In the genomic region with DNA sequence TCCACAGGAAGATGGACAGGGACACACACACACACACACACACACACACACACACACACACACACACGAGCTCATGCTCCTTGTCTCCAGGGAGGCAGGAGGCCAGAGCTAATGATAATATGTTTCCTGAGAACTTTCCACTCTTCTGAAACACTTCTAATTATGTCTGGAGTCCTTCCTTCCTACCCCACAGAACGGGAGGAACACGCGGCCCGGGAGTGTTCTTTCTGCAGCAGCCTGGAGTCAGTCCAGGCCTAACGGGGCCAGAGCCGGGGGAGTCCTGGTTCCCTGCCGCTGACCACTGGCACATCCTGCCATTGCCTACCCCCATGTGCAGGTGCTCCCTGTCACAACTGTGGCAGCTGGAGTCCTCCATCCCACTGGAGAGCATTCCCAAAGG, we compare ENCODE assay signal across 10 mouse cellular contexts.
DNase-seq lines count a peak whose midpoint lies in the region; ATAC-seq and TF ChIP-seq lines count a peak whose summit lies in the region.
"Had no signal": no experiment of that assay in that cellular context is flagged by ENCODE, and none has a peak within 500 bp of the region (broad histone marks: within the 10 kb centered on the region; RNA-seq: fewer than 3 reads in every experiment).

No protein-coding gene starts in this region.

- H3K27ac ChIP-seq in gastrocnemius, adult 2 months = no peak overlapping the region
- no peak overlapping the region for H3K27ac ChIP-seq in forebrain, embryonic 14.5 days (ENCODE audit: low read depth, low read length)
- no peak overlapping the region for H3K27ac ChIP-seq in midbrain, embryonic 16.5 days (ENCODE audit: low read length)

- intact Hi-C loops in gastrocnemius, adult 2 months (cut with DNase I) = no loop called here

- H3K9me3 ChIP-seq in forebrain, embryonic 14.5 days (replicated peaks; ENCODE audit: control insufficient read depth, low read length) = no peaks in the 10 kb centered on the region
- 0 out of 2 replicates have a peak, but pooled peaks cover 4% of the 10 kb centered on the region for H3K9me3 ChIP-seq in midbrain, embryonic 16.5 days (replicated peaks; ENCODE audit: control insufficient read depth, low read length, poor library complexity, severe bottlenecking)

- H3K4me1 ChIP-seq in forebrain, embryonic 14.5 days (ENCODE audit: control insufficient read depth, insufficient read depth, low read length) = no peaks in the 10 kb centered on the region
- H3K4me1 ChIP-seq in midbrain, embryonic 16.5 days (ENCODE audit: control insufficient read depth, insufficient read depth, low read length) = peaks cover 4% of the 10 kb centered on the region; the same call in 1 of the 2 replicates

- no peak overlapping the region for H3K4me3 ChIP-seq in gastrocnemius, adult 2 months
- no peak overlapping the region for H3K4me3 ChIP-seq in forebrain, embryonic 14.5 days (ENCODE audit: low read depth, low read length)
- H3K4me3 ChIP-seq in midbrain, embryonic 16.5 days (ENCODE audit: low read depth, low read length) = no peak overlapping the region

- no peaks in the 10 kb centered on the region for H3K27me3 ChIP-seq in forebrain, embryonic 14.5 days (replicated peaks; ENCODE audit: control insufficient read depth, insufficient read depth, low read length)
- H3K27me3 ChIP-seq in midbrain, embryonic 16.5 days (ENCODE audit: control insufficient read depth, insufficient read depth, low read depth, low read length) = no peaks in the 10 kb centered on the region

- no peak overlapping the region for H3K9ac ChIP-seq in forebrain, embryonic 14.5 days (ENCODE audit: low read length)
- no peak overlapping the region for H3K9ac ChIP-seq in midbrain, embryonic 16.5 days (ENCODE audit: low read depth, low read length)

- ATAC-seq in forebrain, embryonic 14.5 days = no peak
- no peak for ATAC-seq in midbrain, embryonic 16.5 days

- WGBS in forebrain, embryonic 14.5 days = 62% methylated on average over 8 of the region's 8 CpGs
- WGBS in midbrain, embryonic 16.5 days = 59% methylated on average over 8 of the region's 8 CpGs

- no peak for TF ChIP-seq CTCF in gastrocnemius, adult 2 months (IDR thresholded peaks at IDR 0.05)

- no peaks in the 10 kb centered on the region for H3K36me3 ChIP-seq in forebrain, embryonic 14.5 days (ENCODE audit: control insufficient read depth, insufficient read depth, low read length)
- no peaks in the 10 kb centered on the region for H3K36me3 ChIP-seq in midbrain, embryonic 16.5 days (ENCODE audit: control insufficient read depth, insufficient read depth, low read length)

- peak; percentile 18 for DNase-seq in gastrocnemius, postnatal 25 days
- DNase-seq in gastrocnemius, adult 2 months = no peak
- peak; percentile 52 to 76 for DNase-seq in heart, adult 18-20 months
- DNase-seq in kidney, adult 11 months = peak; percentile 47
- peak; percentile 25 for DNase-seq in lung, postnatal 14 days
- no peak for DNase-seq in forebrain, embryonic 14.5 days (ENCODE audit: low spot score)
- no peak for DNase-seq in right cerebral cortex, postnatal 14 days
- DNase-seq: B cell, adult 2 months; cerebellum, adult 11-12 months had no signal

- H3K4me2 ChIP-seq in forebrain, embryonic 14.5 days (ENCODE audit: low read length) = no peak overlapping the region
- no peak overlapping the region for H3K4me2 ChIP-seq in midbrain, embryonic 16.5 days (ENCODE audit: low read length)

Comparison
In these comparisons a context has a peak if more than half of its experiments do, and no peak if none do; other contexts are left out.
1. DNase-seq: peak in gastrocnemius, postnatal 25 days (single experiment), heart, adult 18-20 months (2 of 2), kidney, adult 11 months (single experiment) and lung, postnatal 14 days (single experiment); none in gastrocnemius, adult 2 months (single experiment), forebrain, embryonic 14.5 days (single experiment) and right cerebral cortex, postnatal 14 days (single experiment).